Mouse (Mus musculus) forebrain, embryonic 10.5 days (tissue): ENCODE data around the gene Mea1. TPM values are rescaled to one million over a fixed set of nuclear protein-coding genes. Genes with fewer than 3 reads are reported as not detected.

Experiments
- DNase-seq: peaks from one replicate; pipeline ENCODE4 v3.0.0-alpha.2; 2017; ENCODE audit warnings: low spot score; ENCODE audit errors: extremely low spot score
- H3K27ac ChIP-seq: fragments of 300-500 bp; sonication (generic); 2 replicates; pipeline ENCODE4 v1.5.1; 2016; ENCODE audit warnings: mild to moderate bottlenecking
- H3K27me3 ChIP-seq: fragments of 300-500 bp; sonication (generic); 2 replicates; pipeline ENCODE4 v1.6.1; 2016; ENCODE audit warnings: mild to moderate bottlenecking; ENCODE audit not compliant: poor library complexity, severe bottlenecking
- H3K36me3 ChIP-seq: fragments of 300-500 bp; sonication (generic); replicated peaks from 2 replicates; pipeline ENCODE4 v1.6.1; 2016; ENCODE audit warnings: mild to moderate bottlenecking, moderate library complexity
- H3K4me1 ChIP-seq: fragments of 300-500 bp; sonication (generic); 2 replicates; pipeline ENCODE4 v1.6.1; 2016
- H3K4me3 ChIP-seq: fragments of 300-500 bp; sonication (generic); 2 replicates; pipeline ENCODE4 v1.5.1; 2016; ENCODE audit warnings: mild to moderate bottlenecking, moderate library complexity
- H3K9me3 ChIP-seq: fragments of 300-500 bp; sonication (generic); 2 replicates; pipeline ENCODE4 v1.6.1; 2016; ENCODE audit warnings: mild to moderate bottlenecking, moderate library complexity
- WGBS: fragments of 180-500 bp; shearing (Covaris S2); methylation state at CpG from one replicate; pipeline ENCODE4 v1.1.7; 2016; 5-methylcytosine and 5-hydroxymethylcytosine counted together
- polyA plus RNA-seq: library from polyadenylated mRNA; unstranded; fragments of >200 nt; fragmentation: Nextera tagmentation; extraction: Ambion mirVana; gene quantifications from 2 replicates; pipeline ENCODE4 v1.2.1, GENCODE M21; 2016

Mea1 gene
- polyA plus RNA-seq, 1 experiment from 2014 or later = 165 TPM

DNA sequence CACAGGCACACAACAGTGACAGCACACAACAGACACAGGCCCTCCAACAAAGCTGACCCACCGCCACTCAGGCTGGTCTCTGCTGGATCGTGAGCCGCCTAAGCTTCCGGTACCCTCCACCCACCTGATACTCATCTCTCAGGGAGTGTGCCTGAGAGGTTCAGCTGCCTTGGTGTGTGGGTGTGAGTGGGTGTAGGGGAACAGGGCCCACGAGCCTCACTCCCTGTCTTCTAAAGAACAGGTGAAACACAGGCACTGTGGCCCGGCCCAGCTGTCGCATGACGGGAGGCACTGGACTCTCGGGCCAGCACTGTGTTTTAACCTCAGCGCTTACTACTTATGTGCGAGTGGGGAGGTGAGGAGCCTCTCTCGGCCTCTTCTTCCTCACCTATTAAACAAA lies 23.5 kb downstream of the Mea1 start:
- peak overlapping the region; percentile 16; the same call in 1 of the 2 replicates for H3K4me3 ChIP-seq
- no peak for DNase-seq
- no peak overlapping the region for H3K27ac ChIP-seq
- WGBS = 90% methylated on average over 12 of the region's 12 CpGs
- no peaks in the 10 kb centered on the region for H3K9me3 ChIP-seq
- H3K4me1 ChIP-seq = peaks cover 55% of the 10 kb centered on the region
- no peaks in the 10 kb centered on the region for H3K27me3 ChIP-seq
- H3K36me3 ChIP-seq = peaks cover 52% of the 10 kb centered on the region

DNA sequence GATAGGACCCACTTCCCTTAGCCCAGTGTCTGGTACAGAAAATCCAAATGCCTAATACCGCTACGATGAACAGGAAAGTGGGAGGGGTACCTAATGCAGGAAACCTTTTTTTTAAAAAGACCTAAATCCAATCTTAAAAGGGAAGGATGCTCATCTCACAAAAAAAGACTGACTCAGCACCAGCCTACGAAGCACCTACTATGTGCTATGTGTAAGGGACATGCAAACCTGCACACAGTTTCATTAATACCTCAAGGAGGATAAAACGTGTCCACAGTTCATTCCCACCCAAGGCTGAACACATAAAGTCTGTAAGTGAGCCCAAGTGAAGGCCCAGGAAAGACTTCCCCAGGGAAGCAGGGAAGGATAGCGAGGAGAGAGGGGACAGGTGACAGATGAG lies 23.9 kb downstream of the Mea1 start:
- Histone ChIP-seq H3K27ac (0 out of 2 replicates have a peak overlapping the region, but pooled peaks have one; percentile 66), H3K4me1 (peaks cover 55% of the 10 kb centered on the region), H3K4me3 (peak overlapping the region; percentile 94), H3K27me3 (no peaks in the 10 kb centered on the region), H3K36me3 (peaks cover 48% of the 10 kb centered on the region), H3K9me3 (no peaks in the 10 kb centered on the region)
- no peak for DNase-seq
- 85% methylated on average over 5 of the region's 5 CpGs for WGBS

- H3K4me1 ChIP-seq = peaks cover 55% of the 10 kb centered on the region
- H3K36me3 ChIP-seq = peaks cover 31% of the 10 kb centered on the region
- no peaks in the 10 kb centered on the region for H3K27me3 ChIP-seq
- 5% methylated on average over 40 of the region's 41 CpGs for WGBS
- H3K4me3 ChIP-seq = peak overlapping the region; percentile 94
- no peaks in the 10 kb centered on the region for H3K9me3 ChIP-seq
- DNase-seq = no peak
- H3K27ac ChIP-seq = peak overlapping the region; percentile 96
Measured at GRCm38 (mm10) chr17:46703971-46704886, 25.6 kb downstream of the Mea1 start.

GRCm38 (mm10) chr17:46704887-46705835 lies 26.6 kb downstream of the Mea1 start, which contains the start of gene Ppp2r5d:
Ppp2r5d (minus strand) TSS chr17:46705111.
- H3K36me3 ChIP-seq = peaks cover 22% of the 10 kb centered on the region
- no peaks in the 10 kb centered on the region for H3K27me3 ChIP-seq
- DNase-seq = peak; percentile 95
- H3K4me1 ChIP-seq = peaks cover 55% of the 10 kb centered on the region
- whole genome bisulfite sequencing = 1% methylated on average over 48 of the region's 48 CpGs
- peak within 1 kb of the TSS; percentile 96 for H3K27ac ChIP-seq
- H3K9me3 ChIP-seq = no peaks in the 10 kb centered on the region
- peak within 1 kb of the TSS; percentile 94 for H3K4me3 ChIP-seq

DNA sequence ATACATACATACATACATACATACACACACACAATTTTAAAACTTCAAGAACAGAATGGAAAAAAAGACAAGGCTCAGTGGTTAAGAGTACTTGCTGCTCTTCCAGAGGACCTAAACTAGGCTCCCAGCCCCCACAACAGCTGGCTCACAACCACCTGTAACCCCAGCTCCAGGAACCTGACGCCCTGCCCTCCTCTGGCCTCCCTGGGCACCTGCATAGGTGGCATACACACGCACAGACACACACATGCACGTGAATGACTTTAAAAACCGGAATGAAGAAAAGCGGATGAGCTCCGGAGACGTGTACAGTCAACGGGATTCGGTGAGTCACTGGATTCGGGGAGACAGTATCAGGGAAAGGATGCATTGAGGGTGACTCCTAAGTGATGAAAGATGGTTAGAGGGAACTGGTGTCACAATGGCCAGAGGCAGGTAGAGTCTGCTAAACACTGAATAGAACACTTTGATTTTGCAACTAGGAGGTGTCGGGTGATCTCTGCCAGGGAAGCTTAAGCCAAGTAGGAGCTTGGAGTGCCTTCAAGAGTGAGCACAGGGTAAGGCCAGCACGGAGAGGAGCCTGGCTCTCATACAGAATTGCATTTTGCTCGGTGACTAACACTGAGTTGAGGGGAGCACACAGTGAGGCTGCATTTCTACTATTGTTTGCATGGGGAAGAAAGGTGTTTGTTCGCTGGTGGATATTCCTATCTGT lies 27.9 kb downstream of the Mea1 start:
- peak overlapping the region; percentile 94; the same call in 1 of the 2 replicates for H3K4me3 ChIP-seq
- H3K36me3 ChIP-seq = peaks cover 8% of the 10 kb centered on the region
- no peaks in the 10 kb centered on the region for H3K9me3 ChIP-seq
- H3K27me3 ChIP-seq = no peaks in the 10 kb centered on the region
- H3K4me1 ChIP-seq = peaks cover 57% of the 10 kb centered on the region
- 93% methylated on average over 14 of the region's 14 CpGs for WGBS
- no peak for DNase-seq
- no peak overlapping the region for H3K27ac ChIP-seq

DNA sequence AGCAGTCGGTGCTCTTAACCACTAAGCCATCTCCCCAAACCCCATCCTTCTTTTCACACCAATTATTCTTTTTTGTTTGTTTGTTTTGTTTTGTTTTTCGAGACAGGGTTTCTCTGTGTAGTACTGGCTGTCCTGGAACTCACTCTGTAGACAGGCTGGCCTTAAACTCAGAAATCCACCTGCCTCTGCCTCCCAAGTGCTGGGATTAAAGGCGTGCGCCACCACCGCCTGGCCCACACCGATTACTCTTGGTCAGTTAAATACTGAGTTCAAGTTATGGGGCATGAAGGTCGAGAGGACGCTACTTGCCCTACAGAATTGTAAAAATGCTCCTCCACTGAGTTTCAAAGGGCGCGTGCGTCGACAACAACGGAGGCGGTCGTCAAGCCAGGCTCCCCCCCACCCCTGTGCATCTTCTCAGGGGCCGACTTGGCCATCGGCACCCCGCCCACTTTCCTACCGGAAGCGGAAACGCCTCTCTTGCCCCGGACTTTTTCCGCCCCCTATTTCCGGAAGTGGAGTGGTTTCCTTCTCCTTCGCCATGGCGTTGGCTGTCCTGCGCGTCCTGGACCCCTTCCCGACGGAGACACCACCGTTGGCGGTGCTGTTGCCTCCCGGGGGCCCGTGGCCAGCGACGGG lies 32.5 kb downstream of the Mea1 start, which contains the start of gene Pex6:
Pex6 (plus strand) TSS at position 505 of the 639 bp plus-strand sequence.
- peak within 1 kb of the TSS; percentile 87 for H3K27ac ChIP-seq
- H3K4me3 ChIP-seq = peak within 1 kb of the TSS; percentile 97
- 7% methylated on average over 36 of the region's 36 CpGs for WGBS
- H3K36me3 ChIP-seq = peaks cover 32% of the 10 kb centered on the region
- no peaks in the 10 kb centered on the region for H3K27me3 ChIP-seq
- peaks cover 37% of the 10 kb centered on the region for H3K4me1 ChIP-seq
- no peaks in the 10 kb centered on the region for H3K9me3 ChIP-seq
- DNase-seq = peak; percentile 94

GRCm38 (mm10) chr17:46711612-46712271 lies 33.1 kb downstream of the Mea1 start:
- peak overlapping the region; percentile 97 for H3K4me3 ChIP-seq
- no peak for DNase-seq
- H3K27me3 ChIP-seq = no peaks in the 10 kb centered on the region
- no peaks in the 10 kb centered on the region for H3K9me3 ChIP-seq
- peaks cover 30% of the 10 kb centered on the region for H3K4me1 ChIP-seq
- WGBS = under 1% methylated on average over 76 of the region's 76 CpGs
- peak overlapping the region; percentile 87 for H3K27ac ChIP-seq
- peaks cover 38% of the 10 kb centered on the region for H3K36me3 ChIP-seq

DNA sequence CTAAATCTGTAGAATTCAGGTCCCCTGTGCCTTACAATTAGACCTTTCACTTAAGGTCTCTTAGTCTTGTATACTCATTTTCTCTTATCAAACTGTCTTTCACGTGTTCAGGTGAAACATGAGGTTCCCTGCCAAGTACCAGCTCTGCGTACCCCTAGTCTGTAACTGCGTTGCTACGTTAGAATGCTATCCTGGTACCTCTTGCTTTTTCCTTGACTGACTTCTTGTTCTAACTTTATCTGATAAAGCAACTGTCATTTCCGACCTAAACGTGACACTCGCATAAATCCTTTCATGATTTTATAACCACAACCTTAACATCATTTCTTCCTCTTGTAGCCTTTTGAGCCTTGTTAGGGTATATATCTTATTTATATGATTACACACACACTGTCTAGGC lies 33.8 kb downstream of the Mea1 start:
- peaks cover 45% of the 10 kb centered on the region for H3K36me3 ChIP-seq
- DNase-seq = no peak
- H3K27me3 ChIP-seq = no peaks in the 10 kb centered on the region
- H3K9me3 ChIP-seq = no peaks in the 10 kb centered on the region
- H3K4me1 ChIP-seq = peaks cover 26% of the 10 kb centered on the region
- no peak overlapping the region; the same call in 1 of the 2 replicates for H3K27ac ChIP-seq
- WGBS = 83% methylated on average over 7 of the region's 7 CpGs
- H3K4me3 ChIP-seq = peak overlapping the region; percentile 97

- H3K4me1 ChIP-seq = peaks cover 26% of the 10 kb centered on the region
- H3K4me3 ChIP-seq = no peak overlapping the region
- DNase-seq = no peak
- H3K36me3 ChIP-seq = peaks cover 47% of the 10 kb centered on the region
- H3K27me3 ChIP-seq = no peaks in the 10 kb centered on the region
- no peaks in the 10 kb centered on the region for H3K9me3 ChIP-seq
- 94% methylated on average over 9 of the region's 9 CpGs for WGBS
- H3K27ac ChIP-seq = no peak overlapping the region
Measured at GRCm38 (mm10) chr17:46713849-46714248, 35.3 kb downstream of the Mea1 start.

- WGBS = 95% methylated on average over 11 of the region's 11 CpGs
- Histone ChIP-seq H3K27me3 (no peaks in the 10 kb centered on the region), H3K27ac (no peak overlapping the region), H3K9me3 (no peaks in the 10 kb centered on the region), H3K4me3 (no peak overlapping the region), H3K36me3 (peaks cover 47% of the 10 kb centered on the region), H3K4me1 (peaks cover 26% of the 10 kb centered on the region)
- no peak for DNase-seq
Measured at GRCm38 (mm10) chr17:46714756-46715481, 36.3 kb downstream of the Mea1 start.

DNA sequence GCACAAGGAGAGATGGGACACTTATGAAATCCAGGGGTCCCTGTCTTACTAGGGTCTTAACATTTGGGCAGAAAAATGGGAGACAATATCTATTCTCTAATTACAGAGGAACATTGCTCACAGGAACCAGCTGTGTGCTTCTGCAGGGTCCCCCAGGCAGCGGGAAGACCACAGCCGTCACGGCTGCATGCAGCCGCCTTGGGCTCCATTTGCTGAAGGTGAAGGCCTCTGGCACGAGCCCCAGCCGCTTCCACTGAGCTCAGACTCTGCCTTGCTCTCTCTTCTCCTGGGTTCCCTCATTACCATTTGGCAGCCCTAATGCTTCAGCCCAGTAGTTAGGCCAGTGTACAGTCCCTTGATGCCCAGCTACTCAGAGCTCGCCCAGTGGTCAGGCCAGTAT lies 42.5 kb downstream of the Mea1 start:
- WGBS = 93% methylated on average over 7 of the region's 7 CpGs
- Histone ChIP-seq H3K4me3 (no peak overlapping the region), H3K36me3 (peaks cover 73% of the 10 kb centered on the region), H3K9me3 (no peaks in the 10 kb centered on the region), H3K27me3 (no peaks in the 10 kb centered on the region), H3K27ac (no peak overlapping the region), H3K4me1 (peaks cover 4% of the 10 kb centered on the region)
- DNase-seq = no peak
